Mouse (Mus musculus) CD4-positive, CD25-positive, alpha-beta regulatory T cell (primary cell): ENCODE data around the gene Rtn4r. TPM values are rescaled to one million over a fixed set of nuclear protein-coding genes. Genes with fewer than 3 reads are reported as not detected.

Source experiments
- polyA plus RNA-seq: library from polyadenylated mRNA; unstranded; fragments of 100-300 nt; shearing (Covaris generic); gene quantifications from one replicate; pipeline ENCODE4 v1.2.1, GENCODE M21; 2017

The Rtn4r gene
- not detected for polyA plus RNA-seq

GRCm38 (mm10) chr16:18127241-18127861 lies at the start of gene Rtn4r:
TSS of gene Rtn4r (plus strand) at chr16:18127642.

Other genes with a start within 250 kb of the Rtn4r start
- gene Gm20518, start 236.0 kb upstream of the Rtn4r start, polyA plus RNA-seq = 0.34 TPM
- gene Tssk1, start 233.4 kb upstream of the Rtn4r start, polyA plus RNA-seq = 0.05 TPM
- gene Dgcr2, start 229.1 kb upstream of the Rtn4r start, polyA plus RNA-seq = 63.7 TPM
- not detected for gene Tssk2, start 229.0 kb upstream of the Rtn4r start, polyA plus RNA-seq
- gene Ess2, start 216.3 kb upstream of the Rtn4r start, polyA plus RNA-seq = 75.6 TPM
- gene Gsc2, start 212.6 kb upstream of the Rtn4r start, polyA plus RNA-seq = not detected
- 58.4 TPM for gene Slc25a1, start 199.4 kb upstream of the Rtn4r start, polyA plus RNA-seq
- gene Vpreb2, start 147.2 kb upstream of the Rtn4r start, polyA plus RNA-seq = not detected
- gene Dgcr6, start 74.8 kb upstream of the Rtn4r start, polyA plus RNA-seq = 34.4 TPM
- gene Prodh, start 37.4 kb upstream of the Rtn4r start, polyA plus RNA-seq = 4.8 TPM
- not detected for gene Ccdc188, start 90.2 kb downstream of the Rtn4r start, polyA plus RNA-seq
- gene Zdhhc8, start 107.5 kb downstream of the Rtn4r start, polyA plus RNA-seq = 14.6 TPM
- 98.7 TPM for gene Trmt2a, start 121.0 kb downstream of the Rtn4r start, polyA plus RNA-seq
- 251 TPM for gene Ranbp1, start 121.1 kb downstream of the Rtn4r start, polyA plus RNA-seq
- gene Gm49776, start 130.7 kb downstream of the Rtn4r start, polyA plus RNA-seq = not detected
- gene Dgcr8, start 161.6 kb downstream of the Rtn4r start, polyA plus RNA-seq = 30.2 TPM
- 56.4 TPM for gene Tango2, start 220.5 kb downstream of the Rtn4r start, polyA plus RNA-seq
- 2.8 TPM for gene Arvcf, start 220.5 kb downstream of the Rtn4r start, polyA plus RNA-seq